Mouse (Mus musculus) CH12.LX (cell line): ENCODE measurements around the gene Syt9.

Source experiments
- CTCF ChIP-seq, 2 experiments: IDR thresholded peaks in 1 of 2; conservative IDR thresholded peaks in 1 of 2; 2 replicates each; pipeline ENCODE4 v1.5.1; 2011 to 2012; ENCODE audit warnings: low read depth in 2 of 2, low read length in 2 of 2, improper control_type of control experiment in 1 of 2, inconsistent platforms in 1 of 2, mild to moderate bottlenecking in 1 of 2, moderate library complexity in 1 of 2
- E2F4 ChIP-seq: IDR thresholded peaks from 2 replicates; pipeline ENCODE4 v1.6.1; 2011; ENCODE audit warnings: low read depth, low read length, improper control_type of control experiment; ENCODE audit not compliant: insufficient replicate concordance
- EP300 ChIP-seq: IDR thresholded peaks from 2 replicates; pipeline ENCODE4 v1.6.1; 2011; ENCODE audit warnings: low read length, improper control_type of control experiment
- ETS1 ChIP-seq: conservative IDR thresholded peaks from 2 replicates; pipeline ENCODE4 v1.6.1; 2012; ENCODE audit warnings: low read depth, mild to moderate bottlenecking, inconsistent platforms, low read length, improper control_type of control experiment, moderate library complexity
- MAX ChIP-seq: IDR thresholded peaks from 2 replicates; pipeline ENCODE4 v1.6.1; 2011; ENCODE audit warnings: low read length, improper control_type of control experiment
- NELFE ChIP-seq: IDR thresholded peaks from 2 replicates; pipeline ENCODE4 v1.6.1; 2011; ENCODE audit warnings: low read depth, low read length, improper control_type of control experiment
- POLR2A ChIP-seq: IDR thresholded peaks from 2 replicates; pipeline ENCODE4 v1.6.1; 2011; ENCODE audit warnings: low read depth, mild to moderate bottlenecking, improper control_type of control experiment, low read length
- RAD21 ChIP-seq: IDR thresholded peaks from 2 replicates; pipeline ENCODE4 v1.6.1; 2011; ENCODE audit warnings: low read depth, mild to moderate bottlenecking, low read length, improper control_type of control experiment, moderate library complexity
- RCOR1 ChIP-seq: conservative IDR thresholded peaks from 2 replicates; pipeline ENCODE4 v1.6.1; 2012; ENCODE audit warnings: low read depth, mild to moderate bottlenecking, inconsistent platforms, low read length, improper control_type of control experiment
- USF1 ChIP-seq: IDR thresholded peaks from 2 replicates; pipeline ENCODE4 v1.6.1; 2014; ENCODE audit warnings: low read depth, mild to moderate bottlenecking, inconsistent platforms, low read length, improper control_type of control experiment
- ZKSCAN1 ChIP-seq: IDR thresholded peaks from 2 replicates; pipeline ENCODE4 v1.6.1; 2012; ENCODE audit warnings: low read depth, inconsistent platforms, low read length, improper control_type of control experiment, borderline replicate concordance

DNA sequence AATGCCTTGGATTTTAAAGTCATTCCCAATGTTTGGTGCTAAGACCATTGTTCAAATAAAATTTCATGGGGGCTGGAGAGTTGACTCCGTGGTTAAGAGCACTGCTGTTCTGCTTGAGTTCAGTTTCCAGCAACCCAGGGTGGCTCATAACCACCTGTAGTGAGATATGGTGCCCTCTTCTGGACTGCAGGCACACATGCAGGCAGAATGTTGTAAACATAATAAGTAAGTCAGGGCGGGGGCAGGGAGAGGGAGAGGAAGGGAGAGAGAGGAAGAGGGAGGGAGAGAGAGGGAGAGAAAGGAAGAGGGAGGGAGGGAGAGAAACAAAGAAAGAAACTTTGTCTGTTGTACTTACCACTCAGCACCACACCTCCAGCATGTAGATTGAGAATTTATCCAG is 203.3 kb downstream of the Syt9 start:
- no peak for TF ChIP-seq EP300
- no peak for TF ChIP-seq USF1
- peak in 1 of 2 experiments; percentile 49; a peak in 2 of 4 replicates for TF ChIP-seq CTCF (conservative IDR thresholded peaks at IDR 0.05 in 1 of 2, IDR thresholded peaks at IDR 0.05 in 1 of 2; ENCODE audit: low read depth in 2 of 2, low read length in 2 of 2)
- no peak for TF ChIP-seq MAX
- TF ChIP-seq NELFE = no peak
- TF ChIP-seq POLR2A = no peak
- TF ChIP-seq E2F4 = no peak
- TF ChIP-seq ZKSCAN1 = no peak
- no peak for TF ChIP-seq RCOR1
- no peak; the same call in 1 of the 2 replicates for TF ChIP-seq RAD21
- TF ChIP-seq ETS1 = no peak
